ENCODE assay signal across 8 mouse cellular contexts in the genomic region with DNA sequence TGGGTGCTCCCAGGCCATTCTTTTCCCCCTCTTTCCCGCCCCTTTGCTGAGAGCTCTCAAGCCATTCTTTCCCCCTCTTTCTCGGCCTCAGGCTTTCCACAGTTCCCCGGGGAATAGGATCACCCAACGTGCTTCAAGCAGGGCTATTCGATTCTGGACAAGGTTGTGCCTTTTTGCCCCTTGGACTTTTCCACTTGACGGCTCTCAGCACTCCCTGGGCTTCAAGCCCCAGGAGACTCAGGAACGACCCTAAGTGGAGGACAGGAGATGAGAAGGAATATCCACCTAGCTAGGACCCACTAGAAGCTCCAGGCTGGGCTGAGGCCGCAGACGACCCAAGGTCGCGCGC. TPM values are rescaled to one million over a fixed set of nuclear protein-coding genes. Genes with fewer than 3 reads are reported as not detected.
DNase-seq lines count a peak whose midpoint lies in the region; ATAC-seq and TF ChIP-seq lines count a peak whose summit lies in the region.

No protein-coding gene starts in this region.

- H3K4me2 ChIP-seq in heart, embryonic 13.5 days: peak overlapping the region; percentile 93
- H3K4me2 ChIP-seq in forebrain, embryonic 11.5 days (ENCODE audit: low read depth, low read length, severe bottlenecking): peak overlapping the region; percentile 86
- H3K4me2 ChIP-seq in limb, embryonic 15.5 days: peak overlapping the region; percentile 64

- no peaks in the 10 kb centered on the region for H3K9me3 ChIP-seq in heart, embryonic 13.5 days
- no peaks in the 10 kb centered on the region for H3K9me3 ChIP-seq in ES-Bruce4 (replicated peaks; ENCODE audit: control insufficient read depth, insufficient read depth, low read length, poor library complexity, severe bottlenecking)
- no peaks in the 10 kb centered on the region for H3K9me3 ChIP-seq in forebrain, embryonic 11.5 days (ENCODE audit: control insufficient read depth, low read length)
- no peaks in the 10 kb centered on the region for H3K9me3 ChIP-seq in limb, embryonic 15.5 days

- no peak for DNase-seq in heart, postnatal 25 days (ENCODE audit: low spot score)
- no peak for DNase-seq in forebrain, embryonic 11.5 days (ENCODE audit: low spot score)
- peak; percentile 27 for DNase-seq in testis, postnatal 14 days (ENCODE audit: low spot score)
- no peak for DNase-seq in ovary, postnatal 36 days (ENCODE audit: low spot score)
- DNase-seq in left cerebral cortex, adult 8-10 months (ENCODE audit: low spot score in 2 of 2): no peak

- H3K4me1 ChIP-seq in heart, embryonic 13.5 days: peaks cover 57% of the 10 kb centered on the region
- H3K4me1 ChIP-seq in ES-Bruce4 (ENCODE audit: control insufficient read depth, insufficient read depth, low read length): no peaks in the 10 kb centered on the region
- H3K4me1 ChIP-seq in forebrain, embryonic 11.5 days (replicated peaks; ENCODE audit: control insufficient read depth, insufficient read depth, low read length): peaks cover 12% of the 10 kb centered on the region
- peaks cover 40% of the 10 kb centered on the region for H3K4me1 ChIP-seq in limb, embryonic 15.5 days

- WGBS in heart, embryonic 13.5 days: 1% methylated on average over 12 of the region's 12 CpGs
- 1% methylated on average over 12 of the region's 12 CpGs for WGBS in forebrain, embryonic 11.5 days
- WGBS in limb, embryonic 15.5 days: 0% methylated on average over 12 of the region's 12 CpGs

- no peak for TF ChIP-seq CTCF in ES-Bruce4 (IDR thresholded peaks at IDR 0.05; ENCODE audit: low read depth, low read length)

- no peak for ATAC-seq in heart, embryonic 13.5 days (ENCODE audit: extremely low read depth, insufficient number of reproducible peaks, low FRiP score, low TSS enrichment)
- no peak for ATAC-seq in forebrain, embryonic 11.5 days (replicated peaks; ENCODE audit: low FRiP score)
- no peak for ATAC-seq in limb, embryonic 15.5 days (ENCODE audit: insufficient number of reproducible peaks, low FRiP score, low TSS enrichment, low read depth)

- intact Hi-C loops in heart, postnatal 25 days (cut with DNase I): no loop called here

- peaks cover 32% of the 10 kb centered on the region for H3K36me3 ChIP-seq in heart, embryonic 13.5 days
- H3K36me3 ChIP-seq in ES-Bruce4 (ENCODE audit: control insufficient read depth, insufficient read depth, low read length, poor library complexity, severe bottlenecking): peaks cover 22% of the 10 kb centered on the region
- H3K36me3 ChIP-seq in forebrain, embryonic 11.5 days (ENCODE audit: control insufficient read depth, insufficient read depth, low read length): no peaks in the 10 kb centered on the region; the same call in 1 of the 2 replicates
- H3K36me3 ChIP-seq in limb, embryonic 15.5 days: peaks cover 34% of the 10 kb centered on the region

- H3K4me3 ChIP-seq in heart, embryonic 13.5 days: peak overlapping the region; percentile 84
- H3K4me3 ChIP-seq in ES-Bruce4 (ENCODE audit: low read depth, low read length): peak overlapping the region; percentile 85
- H3K4me3 ChIP-seq in forebrain, embryonic 11.5 days (ENCODE audit: low read depth, low read length): peak overlapping the region; percentile 87
- H3K4me3 ChIP-seq in limb, embryonic 15.5 days: peak overlapping the region; percentile 92

- H3K9ac ChIP-seq in heart, embryonic 13.5 days: peak overlapping the region; percentile 97
- peak overlapping the region; percentile 94 for H3K9ac ChIP-seq in ES-Bruce4 (ENCODE audit: low read depth, poor library complexity, severe bottlenecking)
- H3K9ac ChIP-seq in forebrain, embryonic 11.5 days (ENCODE audit: low read length): peak overlapping the region; percentile 88
- peak overlapping the region; percentile 97 for H3K9ac ChIP-seq in limb, embryonic 15.5 days

- TF ChIP-seq EP300 in ES-Bruce4 (IDR thresholded peaks at IDR 0.05; ENCODE audit: insufficient read depth, low read depth, low read length): no peak

- no peak for TF ChIP-seq POLR2A in ES-Bruce4 (IDR thresholded peaks at IDR 0.05; ENCODE audit: insufficient read depth, low read length)

- peak overlapping the region; percentile 99 for H3K27ac ChIP-seq in heart, embryonic 13.5 days (replicated peaks)
- no peak overlapping the region for H3K27ac ChIP-seq in ES-Bruce4 (ENCODE audit: insufficient read depth, low read length)
- peak overlapping the region; percentile 97 for H3K27ac ChIP-seq in forebrain, embryonic 11.5 days (ENCODE audit: low read depth, low read length)
- peak overlapping the region; percentile 98 for H3K27ac ChIP-seq in limb, embryonic 15.5 days

- H3K27me3 ChIP-seq in heart, embryonic 13.5 days (replicated peaks): no peaks in the 10 kb centered on the region
- H3K27me3 ChIP-seq in ES-Bruce4 (ENCODE audit: control insufficient read depth, insufficient read depth, low read length, poor library complexity, severe bottlenecking): no peaks in the 10 kb centered on the region
- H3K27me3 ChIP-seq in forebrain, embryonic 11.5 days (ENCODE audit: control insufficient read depth, insufficient read depth, low read length): no peaks in the 10 kb centered on the region
- H3K27me3 ChIP-seq in limb, embryonic 15.5 days: no peaks in the 10 kb centered on the region

RNA-seq across cellular contexts. Expression of gene Snrpd3, which starts 0.7 kb away (rescaled TPM):
- 96.6 and 101 TPM in 2 replicates for polyA plus RNA-seq in heart, embryonic 13.5 days (2015; fragmentation: Nextera tagmentation; extraction: Ambion mirVana)
- 10 to 100 TPM; 65.8 to 72.0 TPM for total RNA-seq in heart, postnatal 25 days (2021)
- polyA plus RNA-seq in ES-Bruce4 (2011; ENCODE audit: insufficient read depth, insufficient read length, low read depth, missing spikeins): 506 and 548 TPM in 2 replicates
- 261 and 263 TPM in 2 replicates for polyA plus RNA-seq in forebrain, embryonic 11.5 days (2014; fragmentation: Nextera tagmentation; extraction: Ambion mirVana)
- polyA plus RNA-seq in limb, embryonic 15.5 days (2015; fragmentation: Nextera tagmentation; extraction: Ambion mirVana): 139 and 152 TPM in 2 replicates
- 10 to 100 TPM; 68.9 to 83.0 (median 81.2) TPM for total RNA-seq in left cerebral cortex, adult 8-10 months (2022)

RNA-seq across cellular contexts. Expression of gene Gucd1, which starts 1.1 kb away (rescaled TPM):
- 22.4 and 25.4 TPM in 2 replicates for polyA plus RNA-seq in heart, embryonic 13.5 days (2015; fragmentation: Nextera tagmentation; extraction: Ambion mirVana)
- total RNA-seq in heart, postnatal 25 days (2021): 10 to 100 TPM; 40.1 to 40.4 TPM
- polyA plus RNA-seq in ES-Bruce4 (2011; ENCODE audit: insufficient read depth, insufficient read length, low read depth, missing spikeins): 8.1 and 9.9 TPM in 2 replicates
- 30.0 and 35.4 TPM in 2 replicates for polyA plus RNA-seq in forebrain, embryonic 11.5 days (2014; fragmentation: Nextera tagmentation; extraction: Ambion mirVana)
- polyA plus RNA-seq in limb, embryonic 15.5 days (2015; fragmentation: Nextera tagmentation; extraction: Ambion mirVana): 26.1 and 27.6 TPM in 2 replicates
- total RNA-seq in left cerebral cortex, adult 8-10 months (2022): 10 to 100 TPM; 14.2 to 19.2 (median 15.2) TPM

RNA-seq across cellular contexts. Expression of gene Lrrc75b, which starts 43.4 kb away (rescaled TPM):
- 1.2 TPM in 2 replicates for polyA plus RNA-seq in heart, embryonic 13.5 days (2015; fragmentation: Nextera tagmentation; extraction: Ambion mirVana)
- total RNA-seq in heart, postnatal 25 days (2021): 1 to 10 TPM in 1 of 2 experiments, under 1 TPM in 1; 0.67 to 1.6 TPM
- not detected in 2 replicates for polyA plus RNA-seq in ES-Bruce4 (2011; ENCODE audit: insufficient read depth, insufficient read length, low read depth, missing spikeins)
- 2.3 and 3.5 TPM in 2 replicates for polyA plus RNA-seq in forebrain, embryonic 11.5 days (2014; fragmentation: Nextera tagmentation; extraction: Ambion mirVana)
- 3.5 TPM in 2 replicates for polyA plus RNA-seq in limb, embryonic 15.5 days (2015; fragmentation: Nextera tagmentation; extraction: Ambion mirVana)
- 10 to 100 TPM; 10.9 to 15.5 (median 12.0) TPM for total RNA-seq in left cerebral cortex, adult 8-10 months (2022)

RNA-seq across cellular contexts. Expression of gene Ggt1, which starts 44.7 kb away (rescaled TPM):
- 0.52 and 0.76 TPM in 2 replicates for polyA plus RNA-seq in heart, embryonic 13.5 days (2015; fragmentation: Nextera tagmentation; extraction: Ambion mirVana)
- total RNA-seq in heart, postnatal 25 days (2021): not detected
- 2.8 and 4.4 TPM in 2 replicates for polyA plus RNA-seq in ES-Bruce4 (2011; ENCODE audit: insufficient read depth, insufficient read length, low read depth, missing spikeins)
- polyA plus RNA-seq in forebrain, embryonic 11.5 days (2014; fragmentation: Nextera tagmentation; extraction: Ambion mirVana): 2.3 and 3.4 TPM in 2 replicates
- polyA plus RNA-seq in limb, embryonic 15.5 days (2015; fragmentation: Nextera tagmentation; extraction: Ambion mirVana): 0.67 and 0.93 TPM in 2 replicates
- total RNA-seq in left cerebral cortex, adult 8-10 months (2022): 1 to 10 TPM; 2.3 to 5.5 (median 4.5) TPM
